Mouse (Mus musculus) right cerebral cortex, postnatal 36 days (tissue): ENCODE data around the gene Hspa1b.
A peak's percentile ranks its signal among the peaks of the same experiment; 100 is the strongest.
"Not testable (repeated sequence)": the region's sequence is repeated elsewhere in the genome, so short reads cannot be mapped to it uniquely, and the experiment has no call there.

Experiments used
- DNase-seq, 2 experiments: peaks; one replicate each; pipeline ENCODE4 v3.0.0; 2022; ENCODE audit warnings: low spot score in 2 of 2, mixed read lengths in 1 of 2

Hspa1b gene

DNA sequence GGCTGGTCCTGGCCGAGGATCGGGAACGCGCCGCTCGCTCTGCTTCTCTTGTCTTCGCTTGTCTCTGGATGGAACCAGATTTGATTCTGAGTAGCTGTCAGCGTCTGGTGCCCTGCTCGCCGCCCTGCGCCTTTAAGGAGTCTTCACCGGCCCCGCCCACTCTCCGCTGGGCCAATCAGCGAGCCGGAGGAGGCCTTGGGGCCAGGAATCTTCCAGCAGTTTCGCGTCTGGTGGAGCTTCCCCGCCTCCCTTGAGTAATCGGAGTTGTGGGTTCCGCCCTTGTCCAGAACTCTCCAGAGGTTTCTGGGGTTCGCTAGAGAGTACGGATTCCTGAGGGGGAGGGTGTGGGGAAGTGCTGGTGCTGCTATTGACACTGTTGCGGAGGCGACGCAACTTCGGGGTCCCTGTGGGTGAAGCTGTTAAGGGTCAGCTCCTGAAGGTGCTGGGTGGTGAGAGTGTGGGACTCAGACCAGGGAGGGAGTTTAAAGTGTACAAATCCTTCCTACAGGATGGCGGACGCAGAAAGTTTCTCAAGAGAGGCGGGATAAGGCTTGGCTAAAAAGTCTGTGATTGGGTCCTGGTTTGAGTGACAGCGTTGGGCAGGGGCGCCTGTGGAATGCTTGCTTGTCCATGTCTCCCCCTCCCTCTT, at the start of gene Hspa1b:
Hspa1b (minus strand) TSS at position 109 of the 649 bp plus-strand sequence.
- DNase-seq, result peak; percentile 69 to 72

DNA sequence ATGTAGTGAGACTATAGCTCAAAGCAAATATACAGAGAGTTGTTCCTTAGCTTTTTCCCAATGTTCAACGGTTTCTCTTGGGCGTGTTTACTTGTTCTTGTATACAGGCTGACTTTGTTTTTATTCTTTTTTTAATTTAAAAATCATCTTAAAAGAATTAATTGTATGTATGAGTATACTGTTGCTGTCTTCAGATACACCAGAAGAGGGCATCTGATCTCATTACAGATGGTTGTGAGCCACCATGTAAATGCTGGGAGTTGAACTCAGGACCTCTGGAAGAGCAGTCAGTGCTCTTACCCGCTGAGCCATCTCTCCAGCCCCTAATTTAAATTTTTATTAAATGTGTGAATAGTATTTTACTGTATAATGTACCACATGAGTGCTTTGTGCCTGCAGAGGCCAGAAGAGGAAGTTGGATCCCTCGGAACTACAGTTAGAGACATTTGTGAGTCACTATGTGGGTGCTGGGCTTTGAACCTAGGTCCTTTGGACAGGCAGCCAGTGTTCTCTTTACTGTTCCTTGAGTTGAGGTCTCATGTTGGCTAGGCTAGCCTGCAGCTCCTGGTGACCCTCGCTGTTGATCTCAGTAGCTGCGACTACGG, 48.5 kb upstream of the Hspa1b start:
- no peak for DNase-seq

DNA sequence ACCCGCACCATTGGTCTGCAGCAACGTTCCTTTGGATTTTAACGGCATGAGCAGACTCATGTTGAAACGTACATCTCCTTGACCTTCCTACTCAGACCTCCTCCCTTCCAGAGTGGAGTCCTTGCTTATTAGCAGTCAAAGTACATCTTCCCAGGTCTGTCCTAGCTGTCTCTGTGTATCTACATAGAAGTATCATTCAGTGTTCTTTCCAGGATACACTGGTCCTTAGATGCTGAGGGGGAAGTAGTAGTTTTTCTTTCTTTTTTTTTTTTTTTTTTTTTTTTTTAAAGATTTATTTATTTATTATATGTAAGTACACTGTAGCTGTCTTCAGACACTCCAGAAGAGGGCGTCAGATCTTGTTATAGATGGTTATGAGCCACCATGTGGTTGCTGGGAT, 46.9 kb upstream of the Hspa1b start:
- not testable (repeated sequence) for DNase-seq

- DNase-seq, result no peak
These were observed 46.1 kb upstream of the Hspa1b start for GRCm38 (mm10) chr17:35005158-35005557.

DNA sequence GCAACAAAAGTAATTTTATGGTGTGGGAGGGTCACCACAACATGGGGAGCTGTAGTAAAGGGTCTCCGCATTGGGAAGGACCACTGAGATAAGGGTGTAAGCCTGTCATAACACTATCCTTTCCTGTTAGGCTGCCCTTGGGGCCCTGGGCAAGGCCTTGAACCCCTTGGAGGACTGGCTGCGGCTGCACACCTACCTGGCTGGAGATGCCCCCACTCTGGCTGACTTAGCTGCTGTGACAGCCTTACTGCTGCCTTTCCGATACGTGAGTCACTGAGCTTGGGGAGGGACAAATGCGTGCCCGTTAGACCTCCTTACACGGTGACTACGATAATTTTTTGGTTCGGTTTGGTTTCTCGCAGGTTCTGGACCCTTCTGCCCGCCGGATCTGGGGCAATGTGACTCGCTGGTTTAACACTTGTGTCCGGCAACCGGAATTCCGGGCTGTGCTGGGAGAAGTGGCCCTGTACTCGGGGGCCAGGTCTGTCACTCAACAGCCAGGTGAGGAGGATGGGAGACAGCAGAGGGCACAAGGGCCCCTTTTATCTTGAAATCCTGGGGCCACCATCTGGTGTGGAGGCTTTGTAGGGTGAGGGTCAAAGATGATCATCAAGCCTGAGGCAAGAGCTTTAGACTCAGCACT, 45.2 kb upstream of the Hspa1b start:
- no peak for DNase-seq

- no peak for DNase-seq
These were observed 44.2 kb upstream of the Hspa1b start for GRCm38 (mm10) chr17:35003022-35003838.

DNA sequence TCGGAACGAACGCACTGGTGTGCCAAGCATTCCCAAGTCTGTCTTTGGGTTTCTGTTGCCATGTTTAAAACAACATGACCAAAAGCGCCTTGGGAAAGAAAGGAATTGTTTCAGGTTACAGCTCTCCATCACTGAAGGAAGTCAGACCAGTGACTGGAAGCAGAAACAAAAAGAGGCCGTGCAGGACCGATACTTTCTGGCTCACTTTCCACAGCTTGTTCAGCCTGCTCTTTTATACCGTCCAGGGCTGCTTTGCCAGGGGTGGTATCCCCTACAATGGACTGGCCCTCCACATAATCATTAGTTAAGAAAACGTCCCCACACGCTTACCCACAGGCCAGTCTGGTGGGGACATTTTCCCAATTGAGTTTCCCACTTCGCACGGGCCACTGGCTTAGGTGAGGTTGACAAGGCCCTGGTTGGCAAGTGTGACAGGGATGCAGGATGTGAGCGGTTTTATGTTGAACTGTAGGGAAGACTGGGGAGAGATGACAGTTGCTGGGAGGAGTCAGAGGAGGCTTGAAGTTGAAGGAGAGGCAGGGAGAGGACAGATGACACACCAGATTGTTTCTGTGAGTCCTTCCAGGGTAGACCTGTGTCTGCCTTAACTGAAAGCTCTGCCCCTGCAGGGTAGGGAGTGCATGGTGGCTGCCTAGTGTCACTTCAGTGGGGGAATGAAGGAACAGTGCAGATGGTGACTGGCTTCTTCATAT, 43.3 kb upstream of the Hspa1b start:
- no peak for DNase-seq

DNA sequence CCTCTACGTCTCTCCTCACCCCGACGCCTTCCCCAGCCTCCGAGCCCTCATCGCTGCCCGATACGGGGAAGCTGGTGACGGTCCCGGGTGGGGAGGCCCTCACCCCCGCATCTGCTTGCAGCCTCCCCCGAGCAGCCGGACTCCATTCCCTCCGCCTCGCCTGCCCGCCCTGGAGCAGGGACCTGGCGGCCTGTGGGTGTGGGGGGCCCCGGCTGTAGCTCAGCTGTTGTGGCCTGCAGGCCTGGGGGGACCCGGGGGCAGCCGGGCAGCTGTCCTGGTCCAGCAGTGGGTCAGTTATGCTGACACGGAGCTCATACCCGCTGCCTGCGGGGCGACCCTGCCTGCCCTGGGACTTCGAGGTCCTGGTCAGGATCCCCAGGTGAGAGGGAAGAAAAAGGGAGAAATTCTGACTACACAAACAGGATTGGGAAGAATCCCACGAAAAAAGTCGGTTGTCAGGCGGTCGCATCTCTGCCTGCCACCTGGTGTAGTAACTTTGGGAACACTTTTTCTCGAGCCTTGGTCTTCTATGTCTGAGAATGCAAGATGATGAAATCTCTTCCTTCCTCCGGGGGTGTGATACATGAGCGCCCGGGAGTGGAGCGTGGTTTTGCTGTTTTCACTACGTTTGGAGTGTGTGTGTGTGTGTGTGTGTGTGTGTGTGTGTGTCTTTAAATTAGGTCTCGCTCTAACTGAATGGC, 42.6 kb upstream of the Hspa1b start:
- peak in 1 of 2 experiments; percentile 21 for DNase-seq

DNA sequence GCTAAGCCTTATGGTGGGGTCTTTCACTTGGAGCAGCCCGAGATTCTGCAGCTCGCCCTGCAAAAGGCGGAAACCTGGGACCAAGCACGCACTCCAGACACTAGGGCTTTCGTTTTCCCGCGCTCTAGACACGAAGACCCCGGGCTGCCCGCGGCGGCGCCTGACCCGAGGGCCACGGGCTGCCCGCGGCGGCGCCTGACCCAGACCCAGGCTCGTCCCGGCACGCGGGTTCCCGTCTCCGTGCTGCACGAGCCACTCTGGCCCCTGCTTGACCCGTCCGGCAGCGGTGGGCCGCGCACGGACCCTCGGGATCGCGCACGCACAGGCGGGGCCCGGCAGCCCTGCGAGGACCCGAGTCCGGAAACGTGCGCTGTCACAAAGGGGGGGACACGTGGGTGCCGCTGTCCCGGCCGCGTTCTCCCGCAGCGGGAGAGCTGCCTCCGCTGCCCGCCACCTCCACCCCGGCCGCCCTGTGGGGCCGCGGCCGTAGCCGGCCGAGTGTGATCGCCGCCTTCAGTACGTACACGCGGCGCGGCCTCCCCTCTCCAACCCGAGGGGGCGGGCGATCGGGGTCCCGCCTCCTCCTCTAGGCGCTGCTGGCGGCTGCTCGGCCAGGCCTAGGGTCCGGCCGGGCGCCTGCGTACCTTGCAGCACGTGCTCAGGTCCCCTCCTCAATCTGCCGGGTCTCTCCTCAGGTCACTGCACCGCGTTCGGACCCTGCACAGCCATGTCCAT, 41.8 kb upstream of the Hspa1b start, which contains the start of gene Vars:
Vars (plus strand) TSS at position 271 of the 735 bp plus-strand sequence.
- DNase-seq, result peak; percentile 61 to 73

GRCm38 (mm10) chr17:34999871-35000716, 41.1 kb upstream of the Hspa1b start:
- DNase-seq, result not testable (repeated sequence)

DNA sequence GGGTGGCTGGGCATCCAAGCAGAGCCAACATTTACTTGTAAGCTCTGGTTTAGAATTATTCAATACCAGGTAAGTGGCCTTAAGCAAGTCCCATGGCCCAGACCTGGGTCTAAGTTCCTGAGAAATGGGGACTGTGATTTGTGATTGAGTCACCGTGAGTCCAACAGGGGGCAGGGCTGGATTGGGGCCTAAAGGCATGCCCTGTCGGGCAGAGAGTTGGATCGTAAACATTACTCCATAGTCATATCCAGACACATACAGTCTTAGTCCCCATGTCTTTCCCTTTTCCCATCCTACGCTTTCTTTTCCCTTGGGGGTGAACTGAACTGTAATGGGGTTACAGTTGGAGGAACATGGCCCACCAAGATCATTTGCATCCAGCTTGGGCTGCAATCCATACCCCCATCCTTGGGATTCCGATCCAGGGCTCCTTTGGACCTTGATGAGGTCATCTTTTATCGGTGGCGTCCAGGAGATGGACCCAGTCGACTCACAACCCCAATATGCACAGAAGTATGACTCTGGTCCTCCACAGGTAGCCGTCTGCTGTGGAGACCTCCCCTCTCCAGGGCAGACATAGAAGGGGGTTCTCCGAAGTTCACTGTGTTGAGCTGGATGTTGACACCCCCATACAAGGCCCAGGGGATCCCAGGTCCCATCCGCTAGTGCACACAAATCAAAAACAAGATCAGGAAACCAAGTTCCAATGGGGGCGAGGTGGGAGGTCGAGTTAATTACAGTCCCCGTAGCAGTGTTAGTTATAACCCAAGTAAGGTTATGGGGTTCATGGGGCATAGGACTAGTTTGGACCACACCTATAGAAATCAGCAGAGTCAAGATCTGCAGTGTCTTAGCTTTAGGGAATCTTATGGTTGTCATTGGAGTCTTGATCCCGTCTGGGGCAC, 39.7 kb upstream of the Hspa1b start:
- DNase-seq, result no peak

DNA sequence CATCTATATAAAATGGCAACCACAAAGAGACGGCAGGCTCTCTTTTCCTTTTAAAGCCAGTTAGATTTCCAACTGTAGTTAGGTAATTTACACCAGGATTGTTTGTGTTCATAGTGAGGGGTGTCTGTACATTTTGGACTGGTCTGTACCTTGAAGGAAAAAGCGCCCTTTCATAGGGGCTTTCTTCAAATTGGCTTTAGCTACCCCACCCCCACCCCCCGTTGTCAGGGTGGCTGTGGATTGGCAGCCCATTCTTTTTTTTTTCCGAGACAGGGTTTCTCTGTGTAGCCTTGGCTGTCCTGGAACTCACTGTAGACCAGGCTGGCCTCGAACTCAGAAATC, 38.1 kb upstream of the Hspa1b start:
- DNase-seq, result no peak

GRCm38 (mm10) chr17:34996411-34997141, 37.5 kb upstream of the Hspa1b start:
- no peak for DNase-seq

DNA sequence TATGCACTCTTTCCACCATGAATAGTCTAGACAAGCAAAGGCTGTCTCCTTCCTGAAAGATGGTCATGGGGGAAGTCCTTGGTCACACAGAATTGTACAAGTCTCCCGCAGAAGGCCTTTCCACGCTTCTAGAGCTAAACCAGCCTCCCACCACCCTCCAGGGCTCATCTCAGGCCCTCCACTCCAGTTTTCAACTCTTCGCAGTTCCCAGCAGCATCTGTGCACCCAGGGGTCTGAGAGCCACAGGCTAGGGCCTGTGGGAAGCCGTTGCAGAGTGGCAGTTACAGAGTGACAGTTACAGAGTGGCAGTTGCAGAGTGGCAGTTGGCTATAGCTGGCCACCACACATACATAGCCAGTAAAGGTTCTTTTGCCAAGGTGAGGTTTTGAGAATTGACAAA, 36.9 kb upstream of the Hspa1b start:
- DNase-seq, result not testable (repeated sequence)

DNA sequence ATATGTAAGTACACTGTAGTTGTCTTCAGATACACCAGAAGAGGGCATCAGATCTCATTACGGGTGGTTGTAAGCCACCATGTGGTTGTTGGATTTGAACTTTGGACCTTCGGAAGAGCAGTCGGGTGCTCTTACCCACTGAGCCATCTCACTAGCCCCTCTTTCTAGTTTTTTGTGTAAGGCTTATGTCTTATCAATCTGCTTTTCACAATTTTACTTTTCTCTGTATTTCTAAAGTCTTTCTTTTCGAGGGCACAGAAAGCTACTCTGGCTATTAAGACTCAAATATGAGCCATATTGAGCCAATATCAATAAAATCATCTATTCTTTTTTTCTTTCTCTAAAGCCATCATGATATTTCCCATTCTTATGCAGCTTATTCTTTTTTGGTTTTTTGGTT, 36.2 kb upstream of the Hspa1b start:
- not testable (repeated sequence) for DNase-seq

DNA sequence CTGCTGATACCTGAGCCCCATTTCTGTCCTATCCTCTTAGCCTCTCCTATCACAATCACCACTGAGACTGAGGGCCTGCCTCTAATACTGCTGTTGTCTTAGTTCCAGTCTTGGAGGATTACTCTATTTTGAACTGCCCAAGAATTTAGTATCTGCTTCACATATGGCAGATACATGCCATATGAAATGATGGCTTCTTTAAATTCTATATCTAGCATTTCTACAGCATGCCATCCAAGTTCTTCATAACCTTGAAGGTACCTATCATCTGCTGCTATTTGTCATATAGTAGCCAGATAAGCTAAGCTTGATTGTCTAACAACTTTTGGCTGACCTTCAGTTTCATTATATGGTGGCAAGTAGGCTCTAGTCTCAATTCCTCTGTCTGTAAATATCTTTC, 35.7 kb upstream of the Hspa1b start:
- no peak for DNase-seq

GRCm38 (mm10) chr17:34984218-34984617, 25.2 kb upstream of the Hspa1b start:
- DNase-seq, result no peak

DNA sequence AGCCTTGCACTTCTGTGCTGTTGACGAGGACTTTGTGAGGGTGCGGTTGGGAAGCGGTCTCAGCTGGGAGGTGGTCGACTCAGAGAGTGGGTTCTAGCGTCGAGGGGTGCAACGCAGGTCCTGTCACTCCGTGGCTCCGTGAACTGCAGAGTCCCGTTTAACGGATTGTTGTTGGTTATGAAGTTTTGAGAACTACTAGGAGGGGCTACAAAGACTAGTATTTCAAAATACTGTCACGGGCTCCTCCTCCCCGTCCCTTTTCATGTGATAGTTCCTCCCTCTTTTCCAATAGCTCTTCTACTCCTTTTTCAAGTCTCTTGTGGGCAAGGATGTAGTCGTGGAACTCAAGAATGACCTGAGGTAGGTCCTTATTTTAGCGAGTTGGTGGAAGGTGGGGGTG, 23.3 kb upstream of the Hspa1b start:
- DNase-seq, result no peak
